Mouse (Mus musculus): ENCODE measurements around the gene Adgrb2. TPM values are rescaled to one million over a fixed set of nuclear protein-coding genes. Genes with fewer than 3 reads are reported as not detected.

Adgrb2 gene
- total RNA-seq, 2 experiments from 2014 or later = 549 to 563 TPM

DNA sequence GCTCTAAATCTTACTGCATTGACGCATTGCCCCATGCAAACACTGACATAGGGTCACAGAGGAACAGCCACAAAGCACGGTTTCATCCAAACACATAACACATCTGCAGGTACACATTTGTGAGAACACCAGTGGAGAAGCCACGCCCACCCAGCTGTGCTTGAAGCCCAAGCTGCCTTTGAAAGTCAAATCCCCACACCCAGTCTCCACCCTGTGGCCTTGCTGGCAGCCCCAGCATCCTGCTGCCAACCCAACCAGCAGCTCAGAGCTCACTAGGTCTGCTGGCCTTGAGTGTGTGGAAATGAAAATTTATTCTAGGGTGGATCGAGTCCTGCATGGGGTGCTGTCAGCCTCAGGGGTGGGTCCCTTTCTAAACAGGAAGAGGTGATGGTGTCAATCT, 7.4 kb upstream of the Adgrb2 start:
- no peak for DNase-seq (ENCODE audit: low spot score in 2 of 2)
- no peak overlapping the region for H3K27ac ChIP-seq
- TF ChIP-seq CTCF (conservative IDR thresholded peaks at IDR 0.05) = no peak
- no peak overlapping the region for H3K4me3 ChIP-seq

DNA sequence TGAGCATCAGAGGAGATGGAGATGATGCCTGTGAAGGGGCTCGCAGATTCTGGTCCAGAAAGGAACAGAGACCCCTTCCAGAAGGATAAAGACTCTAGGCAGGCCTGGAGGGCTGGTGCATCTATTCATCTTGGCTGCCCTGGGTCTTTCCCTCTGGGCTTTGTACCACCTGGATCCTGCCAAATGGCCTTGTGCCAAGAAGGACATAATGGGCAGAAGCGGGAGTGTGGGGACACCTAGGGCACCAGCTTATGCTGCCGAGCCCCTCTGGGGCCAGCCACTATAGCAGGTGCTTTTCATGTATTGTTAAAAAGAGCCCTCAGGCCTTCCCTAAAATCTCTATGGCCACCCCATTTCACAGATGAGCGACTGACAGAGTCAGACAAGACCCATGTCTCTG, 6.4 kb upstream of the Adgrb2 start:
- H3K27ac ChIP-seq = peak overlapping the region; percentile 60
- DNase-seq (ENCODE audit: low spot score in 2 of 2) = no peak
- TF ChIP-seq CTCF (conservative IDR thresholded peaks at IDR 0.05) = no peak
- H3K4me3 ChIP-seq = no peak overlapping the region

DNA sequence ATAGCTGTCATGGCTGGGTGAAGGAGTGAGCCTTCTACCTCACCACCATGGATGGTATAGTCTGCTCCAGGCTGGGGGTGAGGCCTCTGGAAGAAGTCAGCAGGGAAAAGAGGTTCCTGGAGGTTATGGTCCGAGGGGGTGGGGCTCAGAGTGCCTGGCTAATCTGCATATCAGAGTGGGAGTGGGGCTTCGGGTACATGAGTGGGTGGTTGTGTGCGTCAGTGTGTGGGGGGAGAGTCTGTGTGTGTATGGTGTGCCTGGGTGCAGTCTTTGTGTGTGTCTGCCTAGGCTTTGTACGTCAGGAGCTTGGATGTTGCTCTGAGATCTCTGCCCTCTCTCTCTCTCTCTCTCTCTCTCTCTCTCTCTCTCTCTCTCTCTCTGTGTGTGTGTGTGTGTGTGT, 5.7 kb upstream of the Adgrb2 start:
- TF ChIP-seq CTCF (conservative IDR thresholded peaks at IDR 0.05) = no peak
- peak overlapping the region; percentile 60; the same call in 1 of the 2 replicates for H3K27ac ChIP-seq
- DNase-seq (ENCODE audit: low spot score in 2 of 2) = peak in 1 of 2 experiments; percentile 64
- H3K4me3 ChIP-seq = no peak overlapping the region

DNA sequence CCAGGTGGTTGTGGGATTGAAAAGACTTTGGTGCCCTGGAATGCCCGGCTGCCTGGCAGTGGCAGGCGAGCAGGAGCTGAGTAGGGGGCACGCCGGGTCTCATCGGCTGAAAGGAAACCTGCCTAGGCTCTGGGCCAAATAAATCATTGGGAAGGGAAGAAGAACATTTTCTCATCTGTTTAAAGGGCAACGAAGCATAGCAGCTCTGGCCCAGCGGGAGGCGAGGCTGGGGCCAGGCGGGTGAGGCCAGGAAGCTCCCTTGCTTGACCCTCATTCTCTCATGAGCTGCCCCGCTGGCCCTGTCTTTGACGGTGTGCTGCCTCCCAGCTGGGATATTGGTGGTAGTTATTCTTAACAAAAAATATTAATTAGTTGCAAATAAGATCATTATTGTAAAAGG, 3.0 kb upstream of the Adgrb2 start:
- DNase-seq (ENCODE audit: low spot score in 2 of 2) = no peak
- no peak overlapping the region; the same call in 1 of the 2 replicates for H3K4me3 ChIP-seq
- H3K27ac ChIP-seq = peak overlapping the region; percentile 73; the same call in 1 of the 2 replicates
- no peak for TF ChIP-seq CTCF (conservative IDR thresholded peaks at IDR 0.05)

DNA sequence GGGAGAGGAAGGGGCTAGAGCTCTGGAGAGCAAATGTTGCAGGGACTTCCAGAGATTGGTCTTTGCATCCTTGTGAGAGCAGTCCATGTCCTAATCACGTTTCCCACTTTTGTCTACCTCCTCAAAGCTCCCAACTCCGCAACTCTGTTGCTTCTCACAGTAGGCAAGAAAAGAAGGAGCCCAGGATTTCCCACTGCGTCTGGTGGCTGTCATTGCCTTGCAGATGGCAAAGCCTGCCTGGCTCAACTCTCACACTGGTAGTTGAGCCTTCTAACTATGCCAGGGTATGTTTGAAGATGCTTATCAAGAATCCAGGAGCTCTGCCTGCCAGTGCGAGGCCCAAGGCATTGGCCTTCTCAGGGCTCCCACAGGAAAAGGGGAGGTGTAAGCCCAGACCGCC, 1.6 kb upstream of the Adgrb2 start:
- Histone ChIP-seq H3K4me3 (peak overlapping the region; percentile 84), H3K27ac (peak overlapping the region; percentile 96)
- TF ChIP-seq CTCF (conservative IDR thresholded peaks at IDR 0.05) = no peak
- no peak for DNase-seq (ENCODE audit: low spot score in 2 of 2)

DNA sequence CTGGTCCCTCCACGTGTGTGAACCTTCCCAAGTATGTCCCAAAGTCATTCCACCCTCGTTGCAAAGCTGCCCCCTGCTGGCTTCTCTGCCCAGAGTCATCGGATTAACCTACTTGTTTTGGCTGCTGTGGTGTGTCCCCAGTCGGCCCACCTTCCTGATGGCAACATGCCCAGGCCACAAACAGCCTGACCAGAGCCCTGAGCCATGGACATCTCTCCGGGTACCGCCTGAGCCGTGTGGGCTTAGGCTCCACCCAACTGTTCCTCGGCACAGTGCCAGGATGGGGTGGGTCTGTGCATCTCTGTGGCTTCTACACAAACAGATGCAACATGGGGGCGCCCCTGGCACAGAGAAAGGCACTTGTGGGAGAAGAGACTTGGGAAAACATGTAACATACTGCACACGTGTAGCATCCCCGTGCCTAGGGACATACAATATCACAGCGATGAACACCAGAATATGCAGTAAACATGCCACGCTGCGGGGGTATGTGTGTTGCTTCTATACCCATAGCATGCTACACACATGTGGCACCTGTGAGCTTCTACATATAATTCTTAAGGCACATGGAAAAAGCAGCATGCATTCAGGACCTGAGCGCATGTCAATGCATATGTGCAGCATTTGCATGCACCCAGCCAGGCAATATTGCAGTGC, 778 bp upstream of the Adgrb2 start:
- TF ChIP-seq CTCF (conservative IDR thresholded peaks at IDR 0.05) = peak; percentile 78
- H3K27ac ChIP-seq = peak overlapping the region; percentile 96

DNA sequence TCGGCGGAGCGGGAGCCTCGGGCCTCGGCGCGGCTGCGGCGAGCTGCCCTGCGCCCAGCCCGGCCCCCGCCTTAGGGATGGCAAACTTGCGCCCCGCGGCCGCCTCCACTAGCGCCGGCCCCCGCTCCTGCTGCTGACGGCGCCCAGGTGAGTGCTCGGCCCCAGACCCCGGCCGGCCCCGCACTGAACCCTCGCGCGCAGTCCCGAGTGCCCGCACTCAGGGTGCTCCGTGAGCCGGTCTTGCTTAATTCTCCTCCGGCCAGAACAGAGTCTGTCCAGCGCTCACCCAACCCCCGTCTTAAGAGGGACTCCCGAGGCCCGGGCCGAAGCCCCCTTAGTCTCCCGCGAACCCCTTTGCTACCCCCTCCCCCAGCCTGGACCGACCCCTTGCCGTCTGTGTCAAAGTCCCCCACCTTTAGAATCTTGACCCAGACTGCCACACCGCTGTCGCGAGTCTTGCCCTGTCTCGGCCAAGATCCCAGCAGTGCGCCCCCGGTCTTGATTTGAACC, 546 bp downstream of the Adgrb2 start:
- Histone ChIP-seq H3K27ac (peak overlapping the region; percentile 99), H3K4me3 (peak overlapping the region; percentile 84)
- DNase-seq (ENCODE audit: low spot score in 2 of 2) = no peak
- no peak for TF ChIP-seq CTCF (conservative IDR thresholded peaks at IDR 0.05)

More for the DNA sequence above, 778 bp upstream of the Adgrb2 start:
- DNase-seq (ENCODE audit: low spot score in 2 of 2) = peak; percentile 92 to 93
- H3K4me3 ChIP-seq = peak overlapping the region; percentile 84

DNA sequence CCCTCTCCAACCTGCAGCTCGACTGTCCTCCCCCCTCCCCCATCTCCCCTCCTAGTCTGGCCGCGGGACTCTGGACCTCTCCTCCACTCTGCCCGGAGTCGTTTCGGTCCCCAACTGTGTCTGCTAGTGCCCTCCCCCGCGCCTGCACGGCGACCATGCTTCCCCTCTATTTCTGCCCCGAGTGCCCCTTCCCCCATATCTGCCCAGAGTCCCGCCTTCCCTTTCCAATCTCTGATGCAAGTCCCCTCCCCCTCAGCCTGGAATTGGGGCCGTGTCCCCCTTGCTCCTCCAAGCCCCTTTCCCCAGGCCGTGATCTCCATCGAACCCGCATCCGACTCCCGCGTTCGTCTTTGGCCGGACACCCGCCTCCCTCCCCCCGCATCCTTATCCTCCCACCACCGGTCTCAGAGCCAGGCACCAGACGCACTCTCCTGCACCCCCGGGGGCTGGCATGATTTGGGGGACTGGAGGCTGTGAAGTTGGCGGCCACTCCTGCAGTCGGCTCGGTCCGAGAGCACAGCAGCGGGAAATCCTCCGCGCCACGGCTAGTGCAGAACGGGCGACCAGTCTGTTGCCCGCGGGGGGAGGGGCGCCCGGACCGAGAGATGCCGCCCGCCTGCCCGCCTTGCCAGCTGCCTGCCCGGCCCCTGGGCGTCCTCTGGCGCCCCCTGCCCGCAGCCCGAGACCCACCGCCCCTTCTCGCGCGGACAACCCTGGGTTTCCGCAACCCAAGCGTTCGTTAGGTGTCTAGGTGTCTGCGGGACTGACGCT, 1.2 kb downstream of the Adgrb2 start:
- peak; percentile 87 for TF ChIP-seq CTCF (conservative IDR thresholded peaks at IDR 0.05)
- peak in 1 of 2 experiments; percentile 86 for DNase-seq (ENCODE audit: low spot score in 2 of 2)
- peak overlapping the region; percentile 99 for H3K27ac ChIP-seq
- H3K4me3 ChIP-seq = peak overlapping the region; percentile 84

DNA sequence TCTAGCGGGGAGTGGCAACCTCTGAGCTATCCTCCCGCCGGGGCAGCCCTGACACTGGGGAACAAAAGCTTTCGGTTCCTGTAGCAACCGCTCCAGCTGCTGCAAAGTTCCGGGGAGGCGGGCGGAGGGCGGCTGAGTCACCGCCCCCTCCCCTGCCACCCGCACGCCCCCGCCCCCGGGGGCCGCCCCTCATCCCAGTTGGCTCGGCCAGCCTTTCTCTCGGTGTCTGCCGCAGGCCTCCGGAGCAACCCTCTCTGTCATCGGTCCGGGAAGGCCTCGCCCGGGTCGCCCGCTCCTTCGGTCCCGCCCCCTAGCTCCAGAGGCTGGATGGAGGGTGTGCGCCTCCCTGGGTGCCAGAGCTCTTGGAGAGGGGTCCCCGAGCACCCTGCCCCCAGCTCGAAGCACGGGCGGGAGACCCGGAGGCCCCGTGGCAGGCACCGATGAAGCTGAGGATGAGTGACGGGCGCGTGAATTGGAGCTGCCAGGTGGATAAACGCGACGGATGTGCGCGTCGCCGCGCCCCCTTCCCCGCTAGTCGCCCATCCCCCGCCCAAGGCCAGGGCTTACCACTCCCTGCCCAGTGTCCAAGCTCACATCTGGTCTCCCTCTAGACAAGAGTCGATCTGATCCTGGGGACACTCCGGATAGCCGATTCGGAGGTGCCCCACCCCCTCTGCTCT, 3.3 kb downstream of the Adgrb2 start:
- Histone ChIP-seq H3K27ac (peak overlapping the region; percentile 99), H3K4me3 (peak overlapping the region; percentile 84)
- DNase-seq (ENCODE audit: low spot score in 2 of 2) = no peak
- no peak for TF ChIP-seq CTCF (conservative IDR thresholded peaks at IDR 0.05)

DNA sequence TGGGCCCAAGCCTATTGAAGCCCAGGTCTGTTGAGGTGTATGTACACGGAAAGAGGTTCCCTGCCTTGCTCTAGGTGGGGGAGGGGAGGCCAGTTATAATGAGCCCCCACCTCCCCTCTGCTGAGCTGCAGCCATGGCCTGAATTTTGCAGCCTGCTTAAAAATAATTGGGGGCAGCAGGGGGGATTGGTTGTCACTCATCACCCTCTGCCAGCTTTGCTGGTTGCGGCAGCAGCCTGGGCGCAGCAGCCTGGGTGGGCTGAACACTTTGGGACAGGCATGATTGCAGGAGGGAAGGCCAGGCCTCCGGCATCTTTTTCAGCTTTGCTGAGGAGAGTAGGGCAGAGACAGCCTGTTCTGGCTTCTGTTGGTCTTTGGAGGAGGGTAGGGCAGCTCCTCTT, 5.3 kb downstream of the Adgrb2 start:
- Histone ChIP-seq H3K27ac (peak overlapping the region; percentile 55; the same call in 1 of the 2 replicates), H3K4me3 (peak overlapping the region; percentile 84; the same call in 1 of the 2 replicates)
- DNase-seq (ENCODE audit: low spot score in 2 of 2) = no peak
- TF ChIP-seq CTCF (conservative IDR thresholded peaks at IDR 0.05) = no peak

DNA sequence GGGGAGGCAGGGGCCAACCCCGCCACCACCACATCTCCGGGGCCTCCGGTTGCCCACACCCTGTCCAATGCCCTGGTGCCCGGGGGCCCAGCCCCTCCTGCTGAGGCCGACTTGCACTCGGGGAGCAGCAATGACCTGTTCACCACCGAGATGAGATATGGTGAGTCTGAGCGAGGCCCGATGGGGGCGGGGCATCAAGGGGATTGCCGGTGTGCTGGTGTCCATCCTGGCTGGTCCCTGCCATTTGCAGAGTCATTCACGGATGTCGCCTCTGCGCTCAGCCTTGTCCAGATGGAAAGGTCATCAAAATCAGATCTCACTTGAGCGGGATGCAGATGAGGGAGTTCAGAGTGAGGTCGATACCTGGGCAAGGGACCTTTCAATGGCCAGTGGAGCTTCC, 8.1 kb downstream of the Adgrb2 start:
- Histone ChIP-seq H3K4me3 (no peak overlapping the region), H3K27ac (peak overlapping the region; percentile 89; the same call in 1 of the 2 replicates)
- no peak for DNase-seq (ENCODE audit: low spot score in 2 of 2)
- TF ChIP-seq CTCF (conservative IDR thresholded peaks at IDR 0.05) = no peak

DNA sequence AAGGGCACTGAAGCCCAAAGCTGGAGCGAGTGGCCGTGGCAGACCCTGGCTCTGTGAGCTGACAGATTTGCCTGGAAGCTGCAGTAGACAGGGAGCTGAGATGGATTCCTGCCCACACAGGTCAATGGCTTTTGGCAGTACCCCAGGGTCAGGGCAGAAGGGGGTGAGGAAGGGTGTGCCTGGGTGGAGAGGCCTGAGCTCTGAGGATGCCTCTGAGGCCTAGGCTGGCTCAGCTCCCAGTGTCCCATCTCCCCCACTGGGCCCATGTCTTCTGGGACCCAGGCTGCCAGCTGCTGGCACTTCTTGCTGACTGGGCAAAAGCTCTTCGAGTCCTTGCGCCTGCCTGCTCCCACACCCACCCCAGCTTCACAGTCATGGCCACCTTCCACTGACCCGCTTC, 8.5 kb downstream of the Adgrb2 start:
- no peak for DNase-seq (ENCODE audit: low spot score in 2 of 2)
- peak overlapping the region; percentile 89 for H3K27ac ChIP-seq
- no peak for TF ChIP-seq CTCF (conservative IDR thresholded peaks at IDR 0.05)
- peak overlapping the region; percentile 35; the same call in 1 of the 2 replicates for H3K4me3 ChIP-seq

Measured in layer of hippocampus, adult 2 months (tissue).